Mouse (Mus musculus): ENCODE results near the gene Dennd1a. TPM values are rescaled to one million over a fixed set of nuclear protein-coding genes. Genes with fewer than 3 reads are reported as not detected.

Dennd1a gene
- total RNA-seq, 1 experiment from 2014 or later, result 20.8 TPM

GRCm38 (mm10) chr2:37799137-37799536 lies 488.1 kb downstream of the Dennd1a start:
- no peak for ATAC-seq (replicated peaks in 1 of 2; ENCODE audit: insufficient read depth in 1 of 2, low FRiP score in 2 of 2, low TSS enrichment in 1 of 2, low read depth in 1 of 2, poor library complexity in 2 of 2, severe bottlenecking in 2 of 2)

- no peak for ATAC-seq (replicated peaks in 1 of 2; ENCODE audit: insufficient read depth in 1 of 2, low FRiP score in 2 of 2, low TSS enrichment in 1 of 2, low read depth in 1 of 2, poor library complexity in 2 of 2, severe bottlenecking in 2 of 2)
Observed at GRCm38 (mm10) chr2:37797046-37797445, 490.1 kb downstream of the Dennd1a start.

GRCm38 (mm10) chr2:37796021-37796420 lies 491.2 kb downstream of the Dennd1a start:
- no peak for ATAC-seq (replicated peaks in 1 of 2; ENCODE audit: insufficient read depth in 1 of 2, low FRiP score in 2 of 2, low TSS enrichment in 1 of 2, low read depth in 1 of 2, poor library complexity in 2 of 2, severe bottlenecking in 2 of 2)

- ATAC-seq (replicated peaks in 1 of 2; ENCODE audit: insufficient read depth in 1 of 2, low FRiP score in 2 of 2, low TSS enrichment in 1 of 2, low read depth in 1 of 2, poor library complexity in 2 of 2, severe bottlenecking in 2 of 2), result no peak
Observed at GRCm38 (mm10) chr2:37791340-37791739, 495.9 kb downstream of the Dennd1a start.

GRCm38 (mm10) chr2:37790738-37791137 lies 496.5 kb downstream of the Dennd1a start:
- ATAC-seq (replicated peaks in 1 of 2; ENCODE audit: insufficient read depth in 1 of 2, low FRiP score in 2 of 2, low TSS enrichment in 1 of 2, low read depth in 1 of 2, poor library complexity in 2 of 2, severe bottlenecking in 2 of 2), result no peak

GRCm38 (mm10) chr2:37789995-37790394 lies 497.2 kb downstream of the Dennd1a start:
- no peak for ATAC-seq (replicated peaks in 1 of 2; ENCODE audit: insufficient read depth in 1 of 2, low FRiP score in 2 of 2, low TSS enrichment in 1 of 2, low read depth in 1 of 2, poor library complexity in 2 of 2, severe bottlenecking in 2 of 2)

GRCm38 (mm10) chr2:37789029-37789428 lies 498.2 kb downstream of the Dennd1a start:
- ATAC-seq (replicated peaks in 1 of 2; ENCODE audit: insufficient read depth in 1 of 2, low FRiP score in 2 of 2, low TSS enrichment in 1 of 2, low read depth in 1 of 2, poor library complexity in 2 of 2, severe bottlenecking in 2 of 2), result no peak

GRCm38 (mm10) chr2:37788176-37788962 lies 498.8 kb downstream of the Dennd1a start:
- no peak for ATAC-seq (replicated peaks in 1 of 2; ENCODE audit: insufficient read depth in 1 of 2, low FRiP score in 2 of 2, low TSS enrichment in 1 of 2, low read depth in 1 of 2, poor library complexity in 2 of 2, severe bottlenecking in 2 of 2)

- ATAC-seq (replicated peaks in 1 of 2; ENCODE audit: insufficient read depth in 1 of 2, low FRiP score in 2 of 2, low TSS enrichment in 1 of 2, low read depth in 1 of 2, poor library complexity in 2 of 2, severe bottlenecking in 2 of 2), result no peak
Observed at GRCm38 (mm10) chr2:37786461-37786860, 500.7 kb downstream of the Dennd1a start.

- ATAC-seq (replicated peaks in 1 of 2; ENCODE audit: insufficient read depth in 1 of 2, low FRiP score in 2 of 2, low TSS enrichment in 1 of 2, low read depth in 1 of 2, poor library complexity in 2 of 2, severe bottlenecking in 2 of 2), result no peak
Observed at GRCm38 (mm10) chr2:37784473-37784872, 502.7 kb downstream of the Dennd1a start.

- no peak for ATAC-seq (replicated peaks in 1 of 2; ENCODE audit: insufficient read depth in 1 of 2, low FRiP score in 2 of 2, low TSS enrichment in 1 of 2, low read depth in 1 of 2, poor library complexity in 2 of 2, severe bottlenecking in 2 of 2)
Observed at GRCm38 (mm10) chr2:37782002-37782401, 505.2 kb downstream of the Dennd1a start.

GRCm38 (mm10) chr2:37781421-37781820 lies 505.8 kb downstream of the Dennd1a start:
- no peak for ATAC-seq (replicated peaks in 1 of 2; ENCODE audit: insufficient read depth in 1 of 2, low FRiP score in 2 of 2, low TSS enrichment in 1 of 2, low read depth in 1 of 2, poor library complexity in 2 of 2, severe bottlenecking in 2 of 2)

- ATAC-seq (replicated peaks in 1 of 2; ENCODE audit: insufficient read depth in 1 of 2, low FRiP score in 2 of 2, low TSS enrichment in 1 of 2, low read depth in 1 of 2, poor library complexity in 2 of 2, severe bottlenecking in 2 of 2), result peak; percentile 72 to 77
Observed at GRCm38 (mm10) chr2:37780270-37780929, 506.8 kb downstream of the Dennd1a start.

GRCm38 (mm10) chr2:37777958-37778720 lies 509.1 kb downstream of the Dennd1a start:
- no peak for ATAC-seq (replicated peaks in 1 of 2; ENCODE audit: insufficient read depth in 1 of 2, low FRiP score in 2 of 2, low TSS enrichment in 1 of 2, low read depth in 1 of 2, poor library complexity in 2 of 2, severe bottlenecking in 2 of 2)

GRCm38 (mm10) chr2:37776611-37777411 lies 510.4 kb downstream of the Dennd1a start:
- no peak for ATAC-seq (replicated peaks in 1 of 2; ENCODE audit: insufficient read depth in 1 of 2, low FRiP score in 2 of 2, low TSS enrichment in 1 of 2, low read depth in 1 of 2, poor library complexity in 2 of 2, severe bottlenecking in 2 of 2)

- ATAC-seq (replicated peaks in 1 of 2; ENCODE audit: insufficient read depth in 1 of 2, low FRiP score in 2 of 2, low TSS enrichment in 1 of 2, low read depth in 1 of 2, poor library complexity in 2 of 2, severe bottlenecking in 2 of 2), result no peak
Observed at GRCm38 (mm10) chr2:37776016-37776415, 511.2 kb downstream of the Dennd1a start, which contains the start of gene Crb2. Gene Crb2 (plus strand): TSS chr2:37776249.

- no peak; a peak in 1 of 4 replicates for ATAC-seq (replicated peaks in 1 of 2; ENCODE audit: insufficient read depth in 1 of 2, low FRiP score in 2 of 2, low TSS enrichment in 1 of 2, low read depth in 1 of 2, poor library complexity in 2 of 2, severe bottlenecking in 2 of 2)
Observed at GRCm38 (mm10) chr2:37774571-37774970, 512.6 kb downstream of the Dennd1a start.

Data from hematopoietic stem cell, adult 5-6 weeks (primary cell).